Mouse (Mus musculus): ENCODE results near the gene Epha1. TPM values are rescaled to one million over a fixed set of nuclear protein-coding genes. Genes with fewer than 3 reads are reported as not detected.

Epha1 gene
- total RNA-seq, 2 experiments from 2014 or later = 0.45 to 0.46 TPM

GRCm38 (mm10) chr6:42324482-42325267 lies 48.4 kb downstream of the Epha1 start, which contains the start of gene Fam131b:
Fam131b (minus strand) TSS chr6:42324643.
- DNase-seq (ENCODE audit: low spot score in 2 of 2) = no peak

- no peak for DNase-seq (ENCODE audit: low spot score in 2 of 2)
Observed at GRCm38 (mm10) chr6:42324067-42324481, 49.0 kb downstream of the Epha1 start.

DNA sequence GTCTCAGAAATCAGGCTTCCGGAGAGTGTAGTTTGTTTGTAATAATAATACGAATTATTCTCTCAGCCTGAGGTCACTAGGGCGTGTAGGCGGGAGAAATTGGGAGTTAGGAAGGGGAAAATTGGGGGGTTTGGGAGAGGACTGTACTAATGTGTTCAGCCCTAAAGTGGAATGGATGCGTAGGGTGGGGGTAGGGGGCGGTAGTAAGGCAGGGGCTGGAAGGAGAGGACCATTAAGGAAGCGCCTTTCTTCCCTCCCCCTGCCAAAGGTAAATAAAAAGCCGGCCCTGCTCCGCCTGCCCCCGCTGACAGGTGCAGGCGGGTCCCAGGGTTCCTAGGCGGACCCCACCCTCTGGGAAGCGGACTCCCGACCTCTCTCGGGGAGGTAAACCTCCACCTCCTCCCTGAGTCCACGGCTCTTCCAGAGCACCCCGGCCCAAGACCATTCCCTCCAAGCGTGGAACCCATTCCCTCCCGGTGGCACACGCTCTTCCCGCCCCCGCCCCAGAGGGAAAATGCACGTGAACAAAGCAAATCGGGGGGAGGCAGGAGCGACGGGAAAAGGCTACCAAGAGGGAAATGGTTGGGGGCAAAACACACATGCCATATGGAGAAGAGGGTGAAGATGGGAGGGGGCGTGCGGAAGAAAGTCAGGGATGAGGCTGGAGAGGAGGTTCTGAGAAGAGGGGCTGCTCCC lies 49.5 kb downstream of the Epha1 start:
- no peak for DNase-seq (ENCODE audit: low spot score in 2 of 2)

DNA sequence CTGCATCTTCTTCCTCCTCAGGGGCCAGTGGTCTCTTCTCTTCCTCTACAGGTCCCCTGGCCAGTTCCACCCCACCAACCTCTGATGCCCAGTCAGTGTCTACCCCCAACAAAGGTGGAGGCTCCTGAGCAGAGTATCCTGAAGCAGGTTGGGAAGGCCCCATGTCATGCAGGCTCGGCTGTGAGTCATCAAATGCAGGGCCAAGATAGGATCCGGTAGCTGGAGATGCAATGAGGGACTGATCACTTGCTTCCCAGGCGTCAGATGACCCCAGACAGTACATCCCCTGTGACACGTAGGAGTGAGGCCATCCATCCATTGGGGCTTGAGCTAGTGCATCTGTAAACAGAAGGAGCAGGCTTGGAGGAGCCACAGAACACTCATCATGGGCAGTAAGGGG lies 54.8 kb downstream of the Epha1 start:
- no peak for DNase-seq (ENCODE audit: low spot score in 2 of 2)

DNA sequence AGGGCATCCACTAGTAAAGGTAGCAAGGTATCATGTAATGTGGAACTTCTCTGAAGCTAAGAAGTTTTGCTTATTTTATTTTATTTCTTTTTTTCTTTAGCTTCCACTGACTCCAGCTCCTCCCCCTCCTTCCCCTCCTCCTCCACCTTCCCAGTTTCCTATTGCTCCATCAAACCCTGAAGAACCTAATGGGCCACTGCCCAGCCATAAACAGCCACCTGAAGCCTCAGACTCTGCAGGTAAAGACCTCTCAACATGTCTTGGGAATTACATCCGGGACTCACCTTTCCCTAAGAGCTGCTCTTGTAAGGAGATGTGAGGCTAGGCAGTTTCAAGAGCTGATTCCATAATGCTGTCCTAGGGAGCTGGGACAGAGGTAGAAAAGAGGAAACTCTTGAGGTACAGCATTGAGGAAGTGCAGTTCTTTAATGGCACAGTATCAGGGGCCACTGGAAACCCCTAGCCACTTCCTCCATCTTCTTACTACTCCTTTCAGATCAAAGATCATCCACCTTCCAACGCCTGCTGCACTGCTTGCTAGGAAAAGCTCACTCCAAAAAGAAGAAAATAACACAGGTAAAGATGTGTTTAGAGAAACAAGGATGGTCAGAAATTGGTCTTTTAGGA lies 62.5 kb downstream of the Epha1 start:
- DNase-seq (ENCODE audit: low spot score in 2 of 2) = no peak

GRCm38 (mm10) chr6:42309816-42310378 lies 63.2 kb downstream of the Epha1 start:
- no peak for DNase-seq (ENCODE audit: low spot score in 2 of 2)

Other genes with a start within 250 kb of the Epha1 start
- gene Tas2r139, start 232.3 kb downstream of the Epha1 start, total RNA-seq (2021) = not detected
- not detected for gene Tas2r144, start 157.9 kb downstream of the Epha1 start, total RNA-seq (2021)
- 100 to 1,000 TPM in 1 of 2 experiments, 10 to 100 TPM in 1; 79.7 to 476 TPM for gene Gstk1, start 127.3 kb downstream of the Epha1 start, total RNA-seq (2021)
- gene Tmem139, start 111.3 kb downstream of the Epha1 start, total RNA-seq (2021) = 1 to 10 TPM in 1 of 2 experiments, under 1 TPM in 1; 0.35 to 5.6 TPM
- 10 to 100 TPM; 16.6 to 24.1 TPM for gene Casp2, start 108.3 kb downstream of the Epha1 start, total RNA-seq (2021)
- gene Clcn1, start 86.6 kb downstream of the Epha1 start, total RNA-seq (2021) = under 1 TPM; 0.10 TPM
- gene Fam131b, start 48.6 kb downstream of the Epha1 start, total RNA-seq (2021) = under 1 TPM; 0.13 to 0.29 TPM
- 100 to 1,000 TPM; 115 to 138 TPM for gene Zyx, start 23.6 kb downstream of the Epha1 start, total RNA-seq (2021)
- 1 to 10 TPM in 1 of 2 experiments, not detected in 1; 4.5 TPM for gene Tas2r143, start 27.0 kb upstream of the Epha1 start, total RNA-seq (2021)
- gene Tas2r135, start 32.2 kb upstream of the Epha1 start, total RNA-seq (2021) = 1 to 10 TPM in 1 of 2 experiments, under 1 TPM in 1; 0.38 to 3.4 TPM
- under 1 TPM in 1 of 2 experiments, not detected in 1; 0.89 TPM for gene Tas2r126, start 61.3 kb upstream of the Epha1 start, total RNA-seq (2021)
- not detected for gene Olfr458, start 91.9 kb upstream of the Epha1 start, total RNA-seq (2021)
- not detected for gene Olfr457, start 103.1 kb upstream of the Epha1 start, total RNA-seq (2021)
- not detected for gene Olfr456, start 113.9 kb upstream of the Epha1 start, total RNA-seq (2021)
- not detected for gene Olfr455, start 174.3 kb upstream of the Epha1 start, total RNA-seq (2021)
- not detected for gene Tcaf3, start 224.4 kb upstream of the Epha1 start, total RNA-seq (2021)

Measured in adrenal gland, adult 18-20 months (tissue).